Mouse (Mus musculus) ES-Bruce4 (cell line): Measurements from ENCODE around the gene Clec16a. TPM values are rescaled to one million over a fixed set of nuclear protein-coding genes. Genes with fewer than 3 reads are reported as not detected.

Experiments used
- H3K27ac ChIP-seq: 2 replicates; pipeline ENCODE4 v1.5.1; 2012; ENCODE audit warnings: low read length, inconsistent platforms; ENCODE audit not compliant: insufficient read depth
- H3K27me3 ChIP-seq: 2 replicates; pipeline ENCODE4 v1.6.1; 2012; ENCODE audit warnings: mild to moderate bottlenecking, low read length, inconsistent platforms; ENCODE audit not compliant: control insufficient read depth, poor library complexity, insufficient read depth, severe bottlenecking
- H3K36me3 ChIP-seq: 2 replicates; pipeline ENCODE4 v1.6.1; 2012; ENCODE audit warnings: inconsistent platforms, mild to moderate bottlenecking, low read length, moderate library complexity; ENCODE audit not compliant: control insufficient read depth, poor library complexity, insufficient read depth, severe bottlenecking
- H3K4me1 ChIP-seq: one replicate; pipeline ENCODE4 v1.8.1; 2011; ENCODE audit warnings: low read length; ENCODE audit not compliant: control insufficient read depth, insufficient read depth
- H3K4me3 ChIP-seq: 2 replicates; pipeline ENCODE4 v1.5.1; 2011; ENCODE audit warnings: low read depth, mild to moderate bottlenecking, low read length
- H3K9ac ChIP-seq: 2 replicates; pipeline ENCODE4 v1.6.1; 2012; ENCODE audit warnings: low read depth, mild to moderate bottlenecking, inconsistent platforms; ENCODE audit not compliant: poor library complexity, severe bottlenecking
- H3K9me3 ChIP-seq: replicated peaks from 2 replicates; pipeline ENCODE4 v1.6.1; 2012; ENCODE audit warnings: mild to moderate bottlenecking, low read length, inconsistent platforms; ENCODE audit not compliant: control insufficient read depth, poor library complexity, insufficient read depth, severe bottlenecking
- CTCF ChIP-seq: IDR thresholded peaks from one replicate; pipeline ENCODE4 v1.8.1; 2011; ENCODE audit warnings: low read depth, low read length
- EP300 ChIP-seq: IDR thresholded peaks from 2 replicates; pipeline ENCODE4 v1.6.1; 2011; ENCODE audit warnings: low read depth, low read length; ENCODE audit not compliant: insufficient read depth
- POLR2A ChIP-seq: IDR thresholded peaks from one replicate; pipeline ENCODE4 v1.8.1; 2011; ENCODE audit warnings: low read length; ENCODE audit not compliant: insufficient read depth
- polyA plus RNA-seq: library from polyadenylated mRNA; stranded (reverse); fragments of >200 nt; gene quantifications from 2 replicates; pipeline ENCODE4 v1.2.4, GENCODE M21; 2011; ENCODE audit warnings: low read depth; ENCODE audit not compliant: missing spikeins, insufficient read depth, insufficient read length

Gene Clec16a
- polyA plus RNA-seq, 1 experiment = 9.5 TPM

GRCm38 (mm10) chr16:10639111-10639889 is 94.2 kb downstream of the Clec16a start:
- no peak overlapping the region for H3K27ac ChIP-seq
- H3K4me1 ChIP-seq = no peaks in the 10 kb centered on the region
- no peaks in the 10 kb centered on the region for H3K9me3 ChIP-seq
- no peaks in the 10 kb centered on the region for H3K27me3 ChIP-seq
- H3K9ac ChIP-seq = no peak overlapping the region
- TF ChIP-seq POLR2A (no peak), CTCF (no peak), EP300 (no peak)
- no peak overlapping the region for H3K4me3 ChIP-seq
- no peaks in the 10 kb centered on the region for H3K36me3 ChIP-seq

DNA sequence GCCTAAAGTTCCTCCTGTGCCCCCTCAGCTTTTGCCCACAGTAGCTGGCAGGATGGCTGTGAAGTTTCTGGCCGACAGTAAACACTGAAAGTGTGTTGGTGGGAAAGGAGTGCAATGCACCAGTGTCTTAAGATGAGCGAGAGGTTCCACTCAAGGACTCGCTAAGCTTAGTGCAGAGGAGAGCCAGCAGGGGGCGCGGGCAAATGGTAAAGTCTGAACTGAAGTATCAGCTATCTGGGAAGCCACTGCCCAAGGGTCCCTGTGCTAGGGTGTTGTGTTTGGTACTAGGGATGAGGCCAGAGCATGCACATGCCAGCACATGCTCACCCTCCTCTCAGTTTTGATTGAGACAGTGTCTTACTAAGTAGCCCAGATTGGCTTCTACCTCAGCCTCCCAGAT is 94.9 kb downstream of the Clec16a start:
- no peak overlapping the region for H3K9ac ChIP-seq
- no peaks in the 10 kb centered on the region for H3K27me3 ChIP-seq
- no peaks in the 10 kb centered on the region for H3K4me1 ChIP-seq
- no peaks in the 10 kb centered on the region for H3K9me3 ChIP-seq
- H3K27ac ChIP-seq = no peak overlapping the region
- no peak for TF ChIP-seq POLR2A
- TF ChIP-seq CTCF = peak; percentile 74
- no peak for TF ChIP-seq EP300
- no peaks in the 10 kb centered on the region for H3K36me3 ChIP-seq
- H3K4me3 ChIP-seq = no peak overlapping the region

DNA sequence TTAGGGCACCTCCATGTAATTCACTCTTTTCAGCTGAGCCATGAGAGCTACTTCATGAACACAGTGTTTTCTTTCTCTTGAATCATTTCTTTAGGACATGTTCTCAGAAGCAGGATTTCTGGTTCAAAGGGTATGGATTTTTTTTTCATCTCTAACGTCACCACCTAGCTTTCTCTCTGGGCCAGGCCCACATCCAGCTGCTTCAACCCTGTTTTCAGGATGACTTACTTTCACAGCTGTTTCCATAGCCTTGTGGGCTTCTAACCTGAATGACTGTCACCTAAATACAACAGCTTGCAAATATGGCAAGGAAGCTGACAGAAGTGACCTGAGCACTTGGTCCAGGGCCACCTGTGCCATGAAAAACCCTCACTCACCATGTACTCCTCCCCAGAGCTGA is 96.0 kb downstream of the Clec16a start:
- Histone ChIP-seq H3K9me3 (no peaks in the 10 kb centered on the region), H3K36me3 (no peaks in the 10 kb centered on the region), H3K4me1 (no peaks in the 10 kb centered on the region), H3K9ac (no peak overlapping the region), H3K27me3 (no peaks in the 10 kb centered on the region), H3K27ac (no peak overlapping the region), H3K4me3 (no peak overlapping the region)
- no peak for TF ChIP-seq EP300
- TF ChIP-seq POLR2A = no peak
- no peak for TF ChIP-seq CTCF

GRCm38 (mm10) chr16:10642857-10643633 is 97.9 kb downstream of the Clec16a start:
- TF ChIP-seq CTCF (no peak), POLR2A (no peak), EP300 (no peak)
- no peaks in the 10 kb centered on the region for H3K36me3 ChIP-seq

DNA sequence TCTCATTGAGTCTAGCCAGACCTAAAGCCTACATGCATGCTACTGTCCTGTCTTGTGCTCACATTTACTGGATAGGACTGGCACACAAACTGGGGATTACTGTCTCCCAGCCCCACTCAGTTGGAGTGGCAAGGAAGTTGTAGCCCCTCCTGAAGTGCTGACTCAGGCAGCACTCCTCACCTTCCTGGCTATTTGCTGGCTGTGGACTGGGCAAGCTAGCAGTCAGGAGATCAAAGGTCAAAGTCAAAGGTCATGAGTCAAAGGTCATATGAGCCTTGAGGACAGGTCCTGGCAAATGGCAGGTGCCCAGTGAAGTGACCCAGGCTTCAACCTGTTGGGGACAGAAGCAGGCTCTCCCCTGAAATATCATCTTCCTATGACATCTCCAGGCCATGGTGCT is 99.1 kb downstream of the Clec16a start:
- Histone ChIP-seq H3K27me3 (no peaks in the 10 kb centered on the region), H3K9me3 (no peaks in the 10 kb centered on the region), H3K9ac (no peak overlapping the region), H3K36me3 (no peaks in the 10 kb centered on the region), H3K4me3 (no peak overlapping the region), H3K27ac (no peak overlapping the region), H3K4me1 (no peaks in the 10 kb centered on the region)
- TF ChIP-seq POLR2A (no peak), CTCF (no peak), EP300 (no peak)

More at GRCm38 (mm10) chr16:10642857-10643633, 97.9 kb downstream of the Clec16a start:
- H3K4me3 ChIP-seq = no peak overlapping the region
- no peak overlapping the region for H3K27ac ChIP-seq
- no peak overlapping the region for H3K9ac ChIP-seq
- H3K4me1 ChIP-seq = no peaks in the 10 kb centered on the region
- H3K9me3 ChIP-seq = no peaks in the 10 kb centered on the region
- no peaks in the 10 kb centered on the region for H3K27me3 ChIP-seq

DNA sequence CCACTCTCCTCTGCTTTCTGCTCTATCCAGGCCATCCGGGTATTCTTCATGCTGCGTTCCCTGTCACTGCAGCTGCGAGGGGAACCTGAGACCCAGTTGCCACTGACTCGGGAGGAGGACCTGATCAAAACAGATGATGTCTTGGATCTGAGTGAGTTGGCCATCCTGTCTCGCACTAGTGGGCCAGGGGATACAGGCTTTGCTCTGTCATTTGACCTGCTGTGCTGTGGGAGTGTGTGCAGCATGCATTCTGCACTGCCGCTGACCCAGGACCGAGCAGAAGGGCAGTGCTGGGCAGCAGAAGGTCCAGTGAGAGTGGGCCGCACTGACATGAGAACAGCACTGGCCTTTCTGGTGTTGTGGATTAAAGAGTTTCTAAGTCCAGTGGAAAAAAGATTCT is 99.6 kb downstream of the Clec16a start:
- Histone ChIP-seq H3K27me3 (no peaks in the 10 kb centered on the region), H3K36me3 (no peaks in the 10 kb centered on the region), H3K4me1 (no peaks in the 10 kb centered on the region), H3K9me3 (no peaks in the 10 kb centered on the region), H3K27ac (no peak overlapping the region), H3K9ac (no peak overlapping the region), H3K4me3 (no peak overlapping the region)
- TF ChIP-seq CTCF (no peak), POLR2A (no peak)
